Mouse (Mus musculus) naive thymus-derived CD4-positive, alpha-beta T cell, adult 2 months (primary cell): ENCODE measurements around the gene Slx4.
"Not testable (repeated sequence)": the region's sequence is repeated elsewhere in the genome, so short reads cannot be mapped to it uniquely, and the experiment has no call there.

Experiments
- DNase-seq: peaks from one replicate; pipeline ENCODE4 v3.0.0-alpha.2; 2011; ENCODE audit warnings: low read depth

Gene Slx4

DNA sequence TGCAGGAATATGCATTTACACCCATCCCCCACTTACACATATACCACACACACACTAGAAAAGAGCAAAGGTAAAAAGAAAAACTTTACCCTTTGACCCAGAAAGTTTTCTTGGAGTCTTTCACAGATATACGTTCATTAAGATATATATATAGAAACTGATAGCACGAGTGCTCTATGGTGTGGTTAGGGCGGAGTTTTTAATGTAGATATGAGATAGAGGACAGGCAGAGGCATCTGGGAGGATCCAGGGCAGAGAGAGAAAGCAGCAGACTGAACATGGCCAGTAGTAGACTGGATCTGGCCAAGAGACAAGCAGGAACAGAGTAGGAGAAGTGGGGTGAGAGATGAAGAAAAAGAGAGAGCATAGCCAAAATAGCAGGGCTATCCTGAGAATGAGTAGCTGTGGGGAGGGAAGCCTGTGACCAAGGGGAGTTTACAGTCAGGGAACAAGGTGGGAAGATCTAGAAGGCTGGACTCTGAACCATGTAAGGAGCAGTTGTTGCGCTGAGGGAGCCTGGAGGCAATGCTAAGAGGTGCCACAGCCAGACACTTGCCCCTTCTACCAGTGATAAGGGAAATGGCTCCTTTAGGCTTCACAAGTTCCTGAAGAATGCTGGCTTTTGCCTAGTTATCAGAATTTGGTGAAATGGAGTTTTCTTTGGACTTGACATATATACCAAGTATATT is 9.5 kb upstream of the Slx4 start:
- no peak for DNase-seq

DNA sequence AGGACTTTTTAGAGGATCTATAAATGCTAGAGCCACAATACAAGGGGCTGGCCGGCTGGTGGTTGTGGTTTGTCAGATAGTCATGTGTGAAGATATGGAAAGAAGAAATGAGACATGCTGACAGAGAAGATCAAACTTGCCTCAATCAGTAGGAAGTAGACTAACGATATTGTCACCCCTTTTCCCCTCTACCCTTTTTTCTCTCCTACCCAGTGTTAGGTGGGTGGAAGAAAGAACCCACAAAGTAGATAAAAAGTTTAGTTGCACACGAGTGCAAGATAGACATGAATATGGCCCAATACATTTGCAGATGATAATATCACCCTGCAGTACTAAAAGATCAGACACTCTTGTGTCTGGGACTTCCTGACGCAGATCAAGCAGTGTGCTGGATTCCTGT is 15.2 kb downstream of the Slx4 start:
- peak; percentile 39 for DNase-seq

DNA sequence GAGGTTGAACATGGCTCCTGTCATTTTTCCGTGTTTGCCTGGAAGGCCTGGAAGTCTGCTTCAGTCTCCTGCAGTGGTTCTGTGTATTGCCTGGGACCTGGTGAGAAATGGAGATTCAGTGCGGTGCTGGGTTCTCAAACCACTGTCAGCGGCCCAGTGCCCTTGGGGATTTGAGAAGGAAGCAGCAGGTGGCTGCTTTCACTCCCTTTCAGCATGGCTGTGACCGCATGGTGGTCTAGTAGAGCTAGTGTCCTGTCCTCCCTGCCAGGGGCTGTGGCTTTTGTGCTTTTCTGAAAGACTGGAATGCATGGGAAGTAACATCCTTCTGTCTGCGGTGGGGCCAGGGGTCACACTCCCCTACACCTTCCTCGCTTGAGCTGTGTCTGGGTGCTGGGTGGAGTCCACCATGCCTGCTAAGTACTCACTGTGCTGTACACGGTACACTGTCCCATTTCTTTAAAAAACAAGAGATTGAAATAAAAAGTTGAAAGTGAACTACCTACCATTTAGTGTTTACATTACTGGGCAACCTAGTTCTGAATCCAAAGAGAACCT is 20.3 kb downstream of the Slx4 start:
- no peak for DNase-seq

DNA sequence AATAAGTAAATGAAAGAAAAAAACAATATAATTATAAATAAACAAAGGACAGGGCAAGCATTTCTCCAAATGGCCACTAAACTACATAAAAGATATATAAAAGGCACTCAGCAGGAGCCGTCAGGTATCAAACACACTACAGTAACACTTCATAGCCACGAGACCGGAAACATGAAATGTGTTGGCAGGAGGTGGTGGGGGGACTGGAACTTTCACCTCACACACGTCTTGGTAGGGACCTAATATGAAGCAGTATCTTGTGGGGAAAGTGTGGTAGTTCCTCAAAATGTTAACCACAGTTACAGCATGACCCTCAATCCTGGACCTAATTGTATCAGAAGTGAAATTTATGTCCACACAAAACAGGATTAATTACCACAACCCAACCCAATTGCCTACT is 21.4 kb downstream of the Slx4 start:
- DNase-seq = peak; percentile 42

DNA sequence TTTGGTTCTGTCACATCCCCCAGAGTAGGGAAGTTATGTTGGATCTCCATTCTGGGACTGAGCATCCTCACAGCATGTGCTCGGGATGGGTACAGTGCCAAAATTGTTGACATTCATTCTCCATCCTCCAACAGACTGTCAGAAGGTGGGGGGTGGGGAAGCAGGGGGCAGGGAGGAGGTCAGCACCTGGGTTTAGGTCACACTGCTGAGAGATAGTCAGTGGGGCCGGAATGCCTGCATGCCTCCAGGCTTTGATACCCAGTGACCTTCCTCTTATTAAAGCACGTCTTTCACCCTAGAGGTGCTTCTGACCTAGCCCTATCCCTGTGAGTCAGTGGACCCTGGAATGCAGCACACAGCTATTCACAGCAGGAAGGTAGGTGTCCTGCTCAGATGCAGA is 26.9 kb downstream of the Slx4 start:
- DNase-seq = no peak

DNA sequence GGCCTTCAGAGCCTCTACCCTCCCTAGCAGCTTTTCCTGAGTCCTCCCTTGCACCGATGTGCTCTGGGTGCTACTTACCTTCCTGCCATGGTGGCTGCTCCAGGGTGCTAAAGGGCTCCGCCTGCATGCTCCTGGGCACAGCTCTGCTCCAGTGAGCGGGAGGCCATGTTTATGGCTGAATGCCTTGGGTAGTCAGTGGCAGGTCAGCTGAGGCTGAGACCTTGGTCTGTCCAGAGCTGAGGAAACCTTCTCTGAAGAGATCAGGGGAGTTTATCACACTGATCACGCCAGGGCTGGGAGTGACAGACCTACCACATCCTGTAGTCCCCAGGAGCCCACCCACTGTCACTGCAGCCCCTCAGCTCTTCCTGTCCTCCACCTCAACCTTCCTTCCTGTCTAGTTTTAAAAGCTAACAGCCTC is 27.3 kb downstream of the Slx4 start, which contains the start of gene Nlrc3:
Gene Nlrc3 (minus strand): TSS at position 382 of the 421 bp plus-strand sequence.
- peak; percentile 66 for DNase-seq

DNA sequence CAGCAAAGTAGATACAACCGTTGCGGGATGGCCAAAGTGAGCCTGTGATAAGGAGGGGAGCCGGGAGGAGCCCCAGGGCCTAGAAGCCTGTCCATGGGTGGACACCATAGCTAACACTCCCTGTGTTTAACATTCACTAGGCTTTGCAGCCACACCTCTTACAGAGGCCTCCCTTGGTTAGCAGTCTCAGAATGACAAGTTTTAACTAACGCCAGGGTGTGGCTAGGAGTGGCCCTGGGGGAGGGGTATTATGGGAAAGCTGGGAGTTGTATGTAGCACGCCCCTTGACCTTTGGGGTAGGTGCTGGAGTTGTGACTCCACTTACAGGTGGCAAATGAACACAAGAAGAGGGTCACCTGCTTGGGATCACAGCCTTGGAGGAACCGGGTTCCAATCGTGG is 27.9 kb downstream of the Slx4 start:
- no peak for DNase-seq

DNA sequence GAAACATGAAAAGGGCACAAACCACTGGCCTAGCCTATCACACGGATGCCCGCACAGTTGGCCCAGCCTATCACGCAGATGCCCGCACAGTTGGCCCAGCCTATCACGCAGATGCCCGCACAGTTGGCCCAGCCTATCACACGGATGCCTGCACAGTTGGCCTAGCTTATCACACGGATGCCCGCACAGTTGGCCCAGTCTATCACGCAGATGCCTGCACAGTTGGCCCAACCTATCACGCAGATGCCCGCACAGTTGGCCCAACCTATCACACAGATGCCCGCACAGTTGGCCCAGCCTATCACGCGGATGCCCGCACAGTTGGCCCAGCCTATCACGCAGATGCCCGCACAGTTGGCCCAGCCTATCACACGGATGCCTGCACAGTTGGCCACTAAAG is 29.1 kb downstream of the Slx4 start:
- not testable (repeated sequence) for DNase-seq

DNA sequence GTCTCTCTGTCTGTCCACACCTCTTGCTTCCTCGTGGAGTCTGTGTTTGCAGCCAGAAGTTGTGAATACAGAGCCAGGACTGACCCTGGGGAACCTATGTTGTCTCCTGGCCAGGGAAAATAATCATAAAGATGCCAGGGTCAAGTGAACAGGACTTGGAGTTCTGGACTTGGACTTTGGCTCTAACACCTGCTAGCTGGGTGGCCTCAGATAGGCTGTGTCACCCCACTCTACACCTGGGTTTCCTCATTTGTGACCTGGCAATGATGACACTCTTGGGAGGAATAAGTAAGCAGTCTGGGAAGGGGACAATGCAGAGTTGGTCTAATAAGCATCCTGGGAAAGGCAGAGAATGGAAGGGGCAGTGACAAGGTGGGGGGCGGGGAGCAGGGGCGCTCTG is 38.0 kb downstream of the Slx4 start:
- no peak for DNase-seq

DNA sequence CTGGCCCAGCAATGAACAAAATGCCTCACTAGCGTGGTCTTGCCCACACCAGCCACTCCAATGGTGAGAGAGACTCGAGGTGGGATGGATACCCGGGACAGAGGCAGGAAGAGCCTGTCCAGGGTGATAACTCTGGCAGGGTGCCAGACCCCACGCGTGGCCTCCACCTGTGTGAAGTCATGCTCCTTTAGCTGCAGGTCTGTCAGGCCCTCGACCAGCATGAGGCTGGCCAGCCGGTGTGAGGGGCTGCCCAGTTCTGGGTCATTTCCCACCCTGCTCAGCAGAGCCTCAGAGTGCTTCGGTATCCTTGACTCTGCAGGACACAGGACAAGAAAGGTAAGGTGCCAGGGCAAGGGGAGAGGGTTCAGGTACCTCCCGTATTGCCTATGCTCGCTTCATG is 38.6 kb downstream of the Slx4 start:
- DNase-seq = no peak

DNA sequence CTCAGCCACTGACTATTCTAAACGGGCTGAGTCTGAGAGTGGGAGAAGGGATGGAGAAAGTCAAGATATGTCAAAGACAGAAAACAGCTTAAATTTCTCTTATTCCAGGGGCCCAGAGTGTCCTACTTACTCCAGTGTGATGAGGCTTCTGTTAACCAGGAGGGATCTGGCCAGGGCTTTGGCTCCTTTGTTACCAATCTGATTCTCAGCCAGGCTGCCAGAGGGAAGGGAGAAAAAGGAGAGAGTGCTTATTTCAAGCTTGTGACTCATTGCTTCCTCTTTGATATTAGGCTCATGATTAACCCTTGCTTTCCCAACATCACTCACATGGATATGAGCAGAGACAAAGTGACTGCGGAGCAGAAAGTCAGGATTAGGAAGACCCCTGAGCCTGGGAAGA is 44.3 kb downstream of the Slx4 start:
- DNase-seq = no peak

DNA sequence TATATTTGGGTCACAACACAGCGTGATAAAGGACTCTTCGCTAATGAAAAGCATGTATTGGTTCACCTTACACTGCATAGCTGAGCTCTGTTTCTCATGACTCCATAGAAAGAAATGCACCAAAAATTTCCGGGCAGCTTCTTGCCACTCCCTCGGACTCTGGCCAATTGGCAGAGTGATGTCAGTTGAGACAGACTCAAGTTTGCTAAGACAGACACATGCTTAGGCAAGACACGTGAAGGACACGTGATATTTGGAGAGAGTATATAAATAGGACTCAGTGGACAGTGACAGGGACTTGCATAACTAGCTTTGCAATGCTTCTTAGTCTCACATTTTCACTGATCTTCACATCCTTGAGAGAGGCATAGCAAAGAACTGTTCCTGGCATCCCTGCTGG is 47.2 kb downstream of the Slx4 start:
- no peak for DNase-seq

DNA sequence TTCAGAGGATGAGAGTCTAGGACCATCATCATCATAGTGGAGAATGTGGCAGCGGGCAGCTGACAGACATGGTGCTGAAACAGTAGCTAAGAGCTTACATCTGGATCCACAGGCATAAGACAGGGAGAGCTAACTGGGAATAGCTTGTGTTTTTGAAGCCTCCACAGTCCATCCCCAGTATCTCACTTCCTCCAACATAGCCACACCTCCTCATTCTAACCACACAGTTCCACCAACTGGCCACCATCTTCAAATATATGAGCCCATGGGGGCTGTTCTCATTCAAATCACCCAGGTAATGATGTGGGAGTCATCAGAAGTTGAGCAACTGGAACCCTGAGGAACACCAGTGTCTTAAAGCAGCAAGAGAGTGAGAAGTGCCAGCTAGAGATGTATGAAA is 52.4 kb downstream of the Slx4 start:
- no peak for DNase-seq

DNA sequence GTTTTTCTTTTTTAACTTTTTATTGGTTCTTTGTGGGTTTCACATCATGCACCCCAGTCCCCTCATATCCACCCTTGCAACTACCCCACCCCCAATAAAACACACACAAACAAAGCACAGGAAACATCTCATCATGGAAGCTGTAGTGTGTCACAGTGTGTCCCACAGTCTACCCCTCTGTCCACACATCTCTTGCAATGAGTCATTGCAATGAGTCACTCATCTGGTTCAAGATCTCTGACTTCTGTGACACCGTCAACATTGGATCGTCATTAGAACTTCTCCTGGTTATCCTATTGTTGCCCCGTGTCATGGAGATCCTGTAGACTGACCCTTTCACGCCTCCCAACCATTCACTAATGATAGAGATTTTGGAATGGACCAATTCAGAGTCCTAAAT is 68.9 kb downstream of the Slx4 start:
- DNase-seq = no peak

DNA sequence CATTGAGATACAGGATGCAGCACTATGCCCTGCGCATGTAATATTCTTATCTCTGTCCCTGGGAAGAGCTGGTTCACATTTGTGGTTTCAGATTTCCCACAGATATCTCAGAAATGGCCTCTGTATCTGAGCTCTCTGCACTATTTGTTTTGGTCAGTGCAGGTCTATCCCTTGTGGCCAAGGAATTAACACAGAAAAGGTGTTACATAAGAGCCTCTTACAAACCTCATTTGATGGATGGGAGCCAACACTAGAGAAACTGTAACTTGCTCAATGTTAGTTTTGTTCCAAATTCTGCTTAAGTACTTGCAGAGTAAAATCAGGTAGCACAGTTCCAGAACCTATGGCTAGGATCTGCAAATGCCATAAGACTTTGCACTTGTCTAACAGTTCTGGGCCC is 69.5 kb downstream of the Slx4 start:
- DNase-seq = no peak

DNA sequence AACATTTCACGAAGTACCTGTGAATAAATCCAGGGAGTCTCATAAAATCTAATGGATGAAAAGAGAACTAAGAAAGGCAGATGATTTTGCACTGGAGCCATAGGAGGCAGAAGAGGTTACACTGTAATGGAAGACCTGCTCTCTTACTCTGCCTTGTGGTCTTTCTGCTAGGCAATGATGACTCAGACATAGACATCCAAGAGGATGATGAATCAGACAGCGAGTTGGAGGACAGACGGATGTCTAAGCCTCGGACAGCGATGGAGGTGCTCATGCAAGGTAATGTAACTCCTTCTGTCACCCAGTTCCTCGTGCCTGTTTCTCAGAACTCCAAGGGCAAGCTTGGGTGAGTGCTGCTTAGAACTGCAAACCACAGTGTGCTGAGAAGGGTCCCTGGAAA is 70.0 kb downstream of the Slx4 start:
- DNase-seq = no peak

DNA sequence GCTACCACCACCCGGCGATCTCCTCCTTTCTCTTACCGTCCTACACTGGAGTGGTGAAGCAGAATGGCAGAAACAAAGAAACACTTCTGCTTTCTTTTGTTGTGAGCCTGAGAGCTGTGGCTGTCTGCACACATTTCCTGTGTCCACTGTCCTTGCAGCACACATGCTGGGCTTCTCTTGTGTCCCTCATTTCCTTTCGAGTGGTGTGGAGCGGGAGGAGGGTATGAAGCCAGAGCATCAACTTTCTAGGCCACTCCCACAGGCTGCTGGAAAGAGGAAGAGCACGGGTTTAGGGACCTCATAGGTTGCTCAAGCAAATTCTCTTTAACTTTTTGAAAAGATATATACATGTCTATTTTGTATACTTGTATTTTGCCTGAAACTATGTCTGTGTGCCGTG is 74.4 kb downstream of the Slx4 start:
- DNase-seq = no peak
